ENCODE assay signal across 8 mouse cellular contexts in the genomic region with DNA sequence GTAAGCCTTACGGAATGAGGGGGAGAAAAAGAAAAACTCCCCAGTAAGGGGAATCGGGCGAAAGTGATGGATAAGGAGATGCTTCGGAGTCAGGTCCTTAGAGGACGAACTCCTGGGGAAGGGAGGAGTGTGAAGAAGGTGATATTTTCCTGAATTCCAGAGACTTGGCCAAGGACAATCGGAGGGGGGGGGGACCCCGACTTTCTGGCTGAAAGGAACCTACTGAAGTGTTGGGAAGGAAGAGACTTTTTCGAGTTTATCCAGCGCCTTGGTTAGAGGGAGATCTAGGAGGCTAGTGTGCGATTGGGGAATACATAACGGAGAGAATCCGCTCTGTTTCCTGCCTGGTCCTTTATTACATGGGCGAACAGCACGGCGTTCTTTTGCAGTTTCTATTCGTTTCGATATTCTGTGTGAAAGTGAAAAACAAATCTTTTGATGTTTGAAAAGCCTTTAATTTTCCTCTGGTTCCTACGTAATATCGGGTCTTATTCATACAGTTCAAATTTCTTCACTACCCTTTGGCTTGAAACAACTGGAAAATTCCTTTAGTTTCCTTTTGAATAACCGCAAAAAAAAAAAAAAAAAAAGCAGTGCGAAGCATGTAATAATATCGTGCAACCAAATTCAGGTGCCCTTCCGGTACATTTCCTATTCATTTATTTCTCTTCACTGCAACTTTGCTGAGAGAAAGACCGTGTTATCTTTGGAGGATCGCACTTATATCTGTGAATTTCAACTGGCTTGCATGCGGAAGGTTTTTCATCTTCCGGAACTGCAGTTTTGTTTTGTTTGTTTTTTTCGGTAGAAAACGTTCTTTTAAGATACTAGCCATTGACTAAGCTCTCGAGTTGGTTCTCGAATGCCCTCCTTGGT. TPM values are rescaled to one million over a fixed set of nuclear protein-coding genes. Genes with fewer than 3 reads are reported as not detected.
A peak's percentile ranks its signal among the peaks of the same experiment; 100 is the strongest.
DNase-seq lines count a peak whose midpoint lies in the region; ATAC-seq and TF ChIP-seq lines count a peak whose summit lies in the region.

No protein-coding gene starts in this region.

- 24% methylated on average over 31 of the region's 31 CpGs for WGBS in heart, embryonic 10.5 days
- 26% methylated on average over 31 of the region's 31 CpGs for WGBS in embryonic facial prominence, embryonic 13.5 days
- WGBS in midbrain, embryonic 16.5 days: 25% methylated on average over 31 of the region's 31 CpGs

- H3K4me2 ChIP-seq in embryonic facial prominence, embryonic 13.5 days: peak overlapping the region; percentile 59
- peak overlapping the region; percentile 58 for H3K4me2 ChIP-seq in midbrain, embryonic 16.5 days (ENCODE audit: low read length)

- no peaks in the 10 kb centered on the region for H3K27me3 ChIP-seq in heart, embryonic 10.5 days (ENCODE audit: insufficient read depth, poor library complexity, severe bottlenecking)
- H3K27me3 ChIP-seq in ES-Bruce4 (ENCODE audit: control insufficient read depth, insufficient read depth, low read length, poor library complexity, severe bottlenecking): no peaks in the 10 kb centered on the region
- no peaks in the 10 kb centered on the region for H3K27me3 ChIP-seq in embryonic facial prominence, embryonic 13.5 days
- no peaks in the 10 kb centered on the region for H3K27me3 ChIP-seq in midbrain, embryonic 16.5 days (ENCODE audit: control insufficient read depth, insufficient read depth, low read depth, low read length)

- H3K4me3 ChIP-seq in heart, embryonic 10.5 days: peak overlapping the region; percentile 75
- H3K4me3 ChIP-seq in ES-Bruce4 (ENCODE audit: low read depth, low read length): peak overlapping the region; percentile 83
- H3K4me3 ChIP-seq in embryonic facial prominence, embryonic 13.5 days: peak overlapping the region; percentile 62
- H3K4me3 ChIP-seq in midbrain, embryonic 16.5 days (ENCODE audit: low read depth, low read length): peak overlapping the region; percentile 61

- no peak for ATAC-seq in embryonic facial prominence, embryonic 13.5 days (ENCODE audit: insufficient number of reproducible peaks, insufficient read depth, low FRiP score, low TSS enrichment, low read depth)
- no peak for ATAC-seq in midbrain, embryonic 16.5 days

- TF ChIP-seq EP300 in ES-Bruce4 (IDR thresholded peaks at IDR 0.05; ENCODE audit: insufficient read depth, low read depth, low read length): no peak

- H3K36me3 ChIP-seq in heart, embryonic 10.5 days: no peaks in the 10 kb centered on the region
- no peaks in the 10 kb centered on the region for H3K36me3 ChIP-seq in ES-Bruce4 (ENCODE audit: control insufficient read depth, insufficient read depth, low read length, poor library complexity, severe bottlenecking)
- no peaks in the 10 kb centered on the region for H3K36me3 ChIP-seq in embryonic facial prominence, embryonic 13.5 days
- no peaks in the 10 kb centered on the region for H3K36me3 ChIP-seq in midbrain, embryonic 16.5 days (ENCODE audit: control insufficient read depth, insufficient read depth, low read length)

- DNase-seq in heart, embryonic 10.5 days (ENCODE audit: low spot score): no peak
- no peak for DNase-seq in heart, postnatal 4 days
- DNase-seq in induced T-regulatory cell, adult 2 months (ENCODE audit: low read depth): peak; percentile 76
- no peak for DNase-seq in ovary, adult 18-20 months (ENCODE audit: low spot score)
- DNase-seq in urinary bladder, postnatal 14 days (ENCODE audit: low spot score): no peak

- peak overlapping the region; percentile 92 for H3K27ac ChIP-seq in heart, embryonic 10.5 days
- no peak overlapping the region for H3K27ac ChIP-seq in ES-Bruce4 (ENCODE audit: insufficient read depth, low read length)
- peak overlapping the region; percentile 44; the same call in 1 of the 2 replicates for H3K27ac ChIP-seq in embryonic facial prominence, embryonic 13.5 days
- peak overlapping the region; percentile 97 for H3K27ac ChIP-seq in midbrain, embryonic 16.5 days (ENCODE audit: low read length)

- H3K9me3 ChIP-seq in heart, embryonic 10.5 days: no peaks in the 10 kb centered on the region
- no peaks in the 10 kb centered on the region for H3K9me3 ChIP-seq in ES-Bruce4 (replicated peaks; ENCODE audit: control insufficient read depth, insufficient read depth, low read length, poor library complexity, severe bottlenecking)
- no peaks in the 10 kb centered on the region for H3K9me3 ChIP-seq in embryonic facial prominence, embryonic 13.5 days
- no peaks in the 10 kb centered on the region for H3K9me3 ChIP-seq in midbrain, embryonic 16.5 days (replicated peaks; ENCODE audit: control insufficient read depth, low read length, poor library complexity, severe bottlenecking)

- no peak for TF ChIP-seq CTCF in ES-Bruce4 (IDR thresholded peaks at IDR 0.05; ENCODE audit: low read depth, low read length)

- H3K9ac ChIP-seq in ES-Bruce4 (ENCODE audit: low read depth, poor library complexity, severe bottlenecking): peak overlapping the region; percentile 67
- peak overlapping the region; percentile 85 for H3K9ac ChIP-seq in embryonic facial prominence, embryonic 13.5 days
- H3K9ac ChIP-seq in midbrain, embryonic 16.5 days (ENCODE audit: low read depth, low read length): peak overlapping the region; percentile 81

- no peaks in the 10 kb centered on the region for H3K4me1 ChIP-seq in heart, embryonic 10.5 days
- no peaks in the 10 kb centered on the region for H3K4me1 ChIP-seq in ES-Bruce4 (ENCODE audit: control insufficient read depth, insufficient read depth, low read length)
- no peaks in the 10 kb centered on the region for H3K4me1 ChIP-seq in embryonic facial prominence, embryonic 13.5 days
- peaks cover 5% of the 10 kb centered on the region for H3K4me1 ChIP-seq in midbrain, embryonic 16.5 days (ENCODE audit: control insufficient read depth, insufficient read depth, low read length)

- no peak for TF ChIP-seq POLR2A in ES-Bruce4 (IDR thresholded peaks at IDR 0.05; ENCODE audit: insufficient read depth, low read length)

RNA-seq across cellular contexts. Expression of a gene that starts 1.0 kb away (rescaled TPM):
- polyA plus RNA-seq in heart, embryonic 10.5 days (2016; fragmentation: Nextera tagmentation; extraction: Ambion mirVana): 27.4 and 36.6 TPM in 2 replicates
- 1 to 10 TPM; 8.8 to 9.5 TPM for total RNA-seq in heart, postnatal 4 days (2021)
- polyA plus RNA-seq in ES-Bruce4 (2011; ENCODE audit: insufficient read depth, insufficient read length, low read depth, missing spikeins): 30.8 and 33.2 TPM in 2 replicates
- polyA plus RNA-seq in embryonic facial prominence, embryonic 13.5 days (2015; fragmentation: Nextera tagmentation; extraction: Ambion mirVana): 64.4 and 64.7 TPM in 2 replicates
- polyA plus RNA-seq in midbrain, embryonic 16.5 days (2015; fragmentation: Nextera tagmentation; extraction: Ambion mirVana): 66.9 and 79.6 TPM in 2 replicates
